Mouse (Mus musculus) bone marrow macrophage, adult 2 months (primary cell): ENCODE results near the gene Unc5a.

Experiments
- CTCF ChIP-seq: IDR thresholded peaks from 2 replicates; pipeline ENCODE4 v1.5.1; 2012; ENCODE audit warnings: low read depth, mild to moderate bottlenecking, low read length, moderate library complexity
- POLR2A ChIP-seq: IDR thresholded peaks from 2 replicates; pipeline ENCODE4 v1.6.1; 2012; ENCODE audit warnings: mild to moderate bottlenecking, low read depth, low read length, borderline replicate concordance

- TF ChIP-seq CTCF = no peak
- no peak for TF ChIP-seq POLR2A
Observed at GRCm38 (mm10) chr13:54951166-54951565, 2.0 kb downstream of the Unc5a start.
